Mouse (Mus musculus): ENCODE measurements around the gene Icos. TPM values are rescaled to one million over a fixed set of nuclear protein-coding genes. Genes with fewer than 3 reads are reported as not detected.

Gene Icos
- total RNA-seq, 1 experiment: not detected

DNA sequence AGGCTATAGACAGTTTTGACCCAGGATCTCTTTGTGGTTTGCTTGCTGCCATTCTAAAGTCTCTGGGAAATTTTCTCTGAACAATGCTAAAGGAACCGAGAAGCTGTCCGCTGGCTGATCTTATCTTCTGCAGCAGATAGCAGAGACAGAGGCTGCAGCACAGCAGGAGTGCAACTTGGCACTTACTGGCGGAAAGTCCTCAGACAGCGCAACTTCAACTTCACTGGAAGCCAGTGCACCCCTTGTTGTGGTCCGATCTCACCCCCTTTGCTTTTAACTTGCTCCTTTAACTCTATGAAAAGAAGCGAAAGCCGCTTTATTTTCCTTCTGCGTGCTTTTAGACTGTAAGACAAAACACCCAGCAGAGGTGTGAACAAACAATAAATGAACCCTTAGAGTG lies 12.6 kb downstream of the Icos start:
- no peak for TF ChIP-seq HCFC1 (IDR thresholded peaks at IDR 0.05; ENCODE audit: borderline replicate concordance, insufficient read depth, low read length)
- TF ChIP-seq ZC3H11A (IDR thresholded peaks at IDR 0.05; ENCODE audit: borderline replicate concordance, low read depth, low read length): no peak
- H3K9ac ChIP-seq (ENCODE audit: insufficient read depth, low read depth, low read length, poor library complexity, severe bottlenecking): no peak overlapping the region
- in situ Hi-C loops (cut with MboI; ENCODE audit: low sequenced_read_pairs in 2 of 2, unreplicated experiment in 2 of 2): no loop called here
- H3K9me3 ChIP-seq (ENCODE audit: control insufficient read depth, insufficient read depth, low read depth, low read length): no peaks in the 10 kb centered on the region
- no peaks in the 10 kb centered on the region for H3K36me3 ChIP-seq (ENCODE audit: control insufficient read depth, insufficient read depth, low read length, poor library complexity, severe bottlenecking)
- no peaks in the 10 kb centered on the region for H3K4me1 ChIP-seq (ENCODE audit: control insufficient read depth in 2 of 2, insufficient read depth in 2 of 2, low read length in 2 of 2, poor library complexity in 1 of 2)
- DNase-seq (ENCODE audit: low read depth, low spot score): no peak
- H3K27ac ChIP-seq (ENCODE audit: insufficient read depth, low read depth, low read length, poor library complexity, severe bottlenecking): no peak overlapping the region
- H3K4me3 ChIP-seq (ENCODE audit: insufficient read depth in 1 of 2, low read depth in 1 of 2, low read length in 2 of 2, poor library complexity in 1 of 2, severe bottlenecking in 1 of 2): no peak overlapping the region

DNA sequence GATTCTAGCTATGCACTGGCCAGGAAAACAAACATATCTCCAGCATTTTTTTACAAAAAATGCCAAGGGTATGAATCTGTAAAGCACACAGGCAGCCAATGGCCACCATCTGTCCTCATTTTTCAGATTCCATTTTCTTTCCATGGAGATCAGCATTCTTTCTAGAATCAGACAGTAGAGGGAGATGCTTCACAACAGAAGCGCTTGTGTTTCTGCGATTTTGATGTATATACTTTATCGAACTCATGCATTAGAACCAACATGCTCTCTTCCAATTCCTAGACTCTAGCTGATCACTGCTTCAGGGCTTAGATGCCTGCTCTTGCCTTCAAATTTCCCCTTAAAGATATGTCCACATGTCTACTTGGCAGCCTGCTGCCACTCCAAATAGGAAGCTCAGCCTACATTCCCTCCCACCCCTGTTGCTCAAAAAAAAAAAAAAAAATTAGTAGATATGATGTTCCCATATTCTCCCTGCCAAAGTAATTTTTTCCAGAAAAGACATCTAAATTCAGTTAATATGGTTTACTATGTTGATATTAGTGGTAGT lies 20.4 kb downstream of the Icos start:
- Histone ChIP-seq H3K4me1 (ENCODE audit: control insufficient read depth in 2 of 2, insufficient read depth in 2 of 2, low read length in 2 of 2, poor library complexity in 1 of 2) (no peaks in the 10 kb centered on the region), H3K27ac (ENCODE audit: insufficient read depth, low read depth, low read length, poor library complexity, severe bottlenecking) (no peak overlapping the region), H3K9me3 (ENCODE audit: control insufficient read depth, insufficient read depth, low read depth, low read length) (no peaks in the 10 kb centered on the region), H3K4me3 (ENCODE audit: insufficient read depth in 1 of 2, low read depth in 1 of 2, low read length in 2 of 2, poor library complexity in 1 of 2, severe bottlenecking in 1 of 2) (no peak overlapping the region), H3K9ac (ENCODE audit: insufficient read depth, low read depth, low read length, poor library complexity, severe bottlenecking) (no peak overlapping the region), H3K36me3 (ENCODE audit: control insufficient read depth, insufficient read depth, low read length, poor library complexity, severe bottlenecking) (no peaks in the 10 kb centered on the region)
- TF ChIP-seq ZNF384 (IDR thresholded peaks at IDR 0.05; ENCODE audit: low read depth, low read length): no peak
- TF ChIP-seq ZC3H11A (IDR thresholded peaks at IDR 0.05; ENCODE audit: borderline replicate concordance, low read depth, low read length): no peak
- TF ChIP-seq HCFC1 (IDR thresholded peaks at IDR 0.05; ENCODE audit: borderline replicate concordance, insufficient read depth, low read length): no peak
- no peak for TF ChIP-seq MAFK (IDR thresholded peaks at IDR 0.05; ENCODE audit: insufficient read depth, low read depth, low read length)
- no peak for TF ChIP-seq CHD2 (IDR thresholded peaks at IDR 0.05; ENCODE audit: low read depth, low read length)
- no peak for DNase-seq (ENCODE audit: low read depth, low spot score)
- in situ Hi-C loops (cut with MboI; ENCODE audit: low sequenced_read_pairs in 2 of 2, unreplicated experiment in 2 of 2): no loop called here

DNA sequence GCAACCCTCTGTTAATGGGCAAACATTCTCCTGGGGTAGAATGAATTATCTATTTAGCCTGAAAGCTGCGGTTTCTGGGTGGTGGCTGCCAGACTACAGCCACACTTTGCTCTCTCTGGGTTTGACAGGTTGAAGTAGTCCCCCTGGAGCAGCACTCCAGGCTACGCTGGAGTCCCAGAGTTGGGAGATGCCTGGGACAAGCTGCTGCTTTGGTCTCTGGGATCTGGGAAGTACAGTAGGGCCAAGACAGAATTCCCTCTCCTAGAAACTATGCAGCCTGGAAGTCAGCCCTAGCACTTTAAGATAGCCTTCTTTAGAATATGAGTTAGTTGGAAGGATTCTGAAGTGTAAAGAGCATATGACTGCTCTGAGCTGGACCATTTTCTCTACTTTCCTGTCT lies 21.0 kb downstream of the Icos start:
- in situ Hi-C loops (cut with MboI; ENCODE audit: low sequenced_read_pairs in 2 of 2, unreplicated experiment in 2 of 2): no loop called here
- TF ChIP-seq ZNF384 (IDR thresholded peaks at IDR 0.05; ENCODE audit: low read depth, low read length): no peak
- no peak for TF ChIP-seq HCFC1 (IDR thresholded peaks at IDR 0.05; ENCODE audit: borderline replicate concordance, insufficient read depth, low read length)
- no peak for TF ChIP-seq MAFK (IDR thresholded peaks at IDR 0.05; ENCODE audit: insufficient read depth, low read depth, low read length)
- TF ChIP-seq CHD2 (IDR thresholded peaks at IDR 0.05; ENCODE audit: low read depth, low read length): no peak
- TF ChIP-seq ZC3H11A (IDR thresholded peaks at IDR 0.05; ENCODE audit: borderline replicate concordance, low read depth, low read length): no peak
- Histone ChIP-seq H3K9me3 (ENCODE audit: control insufficient read depth, insufficient read depth, low read depth, low read length) (no peaks in the 10 kb centered on the region), H3K4me3 (ENCODE audit: insufficient read depth in 1 of 2, low read depth in 1 of 2, low read length in 2 of 2, poor library complexity in 1 of 2, severe bottlenecking in 1 of 2) (no peak overlapping the region), H3K9ac (ENCODE audit: insufficient read depth, low read depth, low read length, poor library complexity, severe bottlenecking) (no peak overlapping the region), H3K36me3 (ENCODE audit: control insufficient read depth, insufficient read depth, low read length, poor library complexity, severe bottlenecking) (no peaks in the 10 kb centered on the region), H3K27ac (ENCODE audit: insufficient read depth, low read depth, low read length, poor library complexity, severe bottlenecking) (no peak overlapping the region), H3K4me1 (ENCODE audit: control insufficient read depth in 2 of 2, insufficient read depth in 2 of 2, low read length in 2 of 2, poor library complexity in 1 of 2) (no peaks in the 10 kb centered on the region)
- DNase-seq (ENCODE audit: low read depth, low spot score): no peak

DNA sequence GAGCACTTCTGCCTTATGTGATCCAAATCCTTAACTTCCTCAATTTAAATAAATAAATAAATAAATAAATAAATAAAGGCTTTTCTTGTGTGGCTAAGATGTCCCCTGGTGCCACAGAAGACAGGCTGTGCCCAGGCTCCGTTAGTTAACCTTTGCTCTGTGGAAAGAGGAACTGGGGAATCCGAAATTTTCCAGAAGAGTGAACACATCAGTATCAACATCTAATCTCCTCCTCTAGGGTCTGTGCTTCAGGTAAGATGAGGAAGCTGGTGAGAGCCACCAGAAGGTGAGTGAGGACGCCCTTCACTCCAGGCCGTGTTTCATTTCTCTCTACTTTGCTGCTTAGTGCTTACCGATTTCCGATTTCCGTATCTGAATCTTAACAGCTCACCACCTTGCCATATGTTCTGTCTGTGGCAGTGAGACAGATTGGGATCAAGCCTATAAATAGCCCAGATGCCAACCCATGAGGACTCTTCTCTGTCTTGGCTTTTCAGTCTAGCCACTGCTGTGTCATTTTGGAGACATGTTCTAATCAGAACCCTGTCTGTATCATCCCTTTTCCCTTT lies 24.1 kb downstream of the Icos start:
- no peaks in the 10 kb centered on the region for H3K36me3 ChIP-seq (ENCODE audit: control insufficient read depth, insufficient read depth, low read length, poor library complexity, severe bottlenecking)
- no peak for DNase-seq (ENCODE audit: low read depth, low spot score)
- in situ Hi-C loops (cut with MboI; ENCODE audit: low sequenced_read_pairs in 2 of 2, unreplicated experiment in 2 of 2): no loop called here
- no peaks in the 10 kb centered on the region for H3K9me3 ChIP-seq (ENCODE audit: control insufficient read depth, insufficient read depth, low read depth, low read length)
- TF ChIP-seq ZC3H11A (IDR thresholded peaks at IDR 0.05; ENCODE audit: borderline replicate concordance, low read depth, low read length): no peak
- no peak for TF ChIP-seq MAFK (IDR thresholded peaks at IDR 0.05; ENCODE audit: insufficient read depth, low read depth, low read length)
- no peak for TF ChIP-seq HCFC1 (IDR thresholded peaks at IDR 0.05; ENCODE audit: borderline replicate concordance, insufficient read depth, low read length)
- TF ChIP-seq ZNF384 (IDR thresholded peaks at IDR 0.05; ENCODE audit: low read depth, low read length): no peak
- TF ChIP-seq CHD2 (IDR thresholded peaks at IDR 0.05; ENCODE audit: low read depth, low read length): no peak
- H3K9ac ChIP-seq (ENCODE audit: insufficient read depth, low read depth, low read length, poor library complexity, severe bottlenecking): no peak overlapping the region
- H3K4me1 ChIP-seq (ENCODE audit: control insufficient read depth in 2 of 2, insufficient read depth in 2 of 2, low read length in 2 of 2, poor library complexity in 1 of 2): no peaks in the 10 kb centered on the region
- no peak overlapping the region for H3K27ac ChIP-seq (ENCODE audit: insufficient read depth, low read depth, low read length, poor library complexity, severe bottlenecking)
- no peak overlapping the region for H3K4me3 ChIP-seq (ENCODE audit: insufficient read depth in 1 of 2, low read depth in 1 of 2, low read length in 2 of 2, poor library complexity in 1 of 2, severe bottlenecking in 1 of 2)

DNA sequence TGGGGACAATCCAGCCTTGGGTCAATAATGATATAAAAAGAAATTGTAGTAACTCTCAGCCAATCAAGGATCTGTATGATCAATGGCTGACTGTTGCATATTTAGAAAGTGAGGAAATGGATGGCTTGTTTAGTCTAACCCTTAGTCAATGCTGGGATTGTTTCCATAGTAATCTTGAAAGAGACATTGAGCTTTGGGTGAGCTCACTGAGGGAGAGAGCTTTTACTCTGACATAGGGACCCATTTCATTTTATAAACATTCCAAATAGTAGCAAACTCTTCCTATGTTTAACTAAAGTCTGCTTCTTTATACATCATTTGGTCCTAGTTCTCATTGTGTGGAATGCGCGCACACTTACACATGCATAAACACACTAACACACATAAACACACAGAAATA lies 28.5 kb downstream of the Icos start:
- Histone ChIP-seq H3K4me3 (ENCODE audit: insufficient read depth in 1 of 2, low read depth in 1 of 2, low read length in 2 of 2, poor library complexity in 1 of 2, severe bottlenecking in 1 of 2) (no peak overlapping the region), H3K9ac (ENCODE audit: insufficient read depth, low read depth, low read length, poor library complexity, severe bottlenecking) (no peak overlapping the region), H3K4me1 (ENCODE audit: control insufficient read depth in 2 of 2, insufficient read depth in 2 of 2, low read length in 2 of 2, poor library complexity in 1 of 2) (no peaks in the 10 kb centered on the region), H3K36me3 (ENCODE audit: control insufficient read depth, insufficient read depth, low read length, poor library complexity, severe bottlenecking) (no peaks in the 10 kb centered on the region), H3K27ac (ENCODE audit: insufficient read depth, low read depth, low read length, poor library complexity, severe bottlenecking) (no peak overlapping the region), H3K9me3 (ENCODE audit: control insufficient read depth, insufficient read depth, low read depth, low read length) (no peaks in the 10 kb centered on the region)
- DNase-seq (ENCODE audit: low read depth, low spot score): no peak
- TF ChIP-seq HCFC1 (IDR thresholded peaks at IDR 0.05; ENCODE audit: borderline replicate concordance, insufficient read depth, low read length) (no peak), ZC3H11A (IDR thresholded peaks at IDR 0.05; ENCODE audit: borderline replicate concordance, low read depth, low read length) (no peak), MAFK (IDR thresholded peaks at IDR 0.05; ENCODE audit: insufficient read depth, low read depth, low read length) (no peak), CHD2 (IDR thresholded peaks at IDR 0.05; ENCODE audit: low read depth, low read length) (no peak), ZNF384 (IDR thresholded peaks at IDR 0.05; ENCODE audit: low read depth, low read length) (no peak)
- in situ Hi-C loops (cut with MboI; ENCODE audit: low sequenced_read_pairs in 2 of 2, unreplicated experiment in 2 of 2): no loop called here
